Mouse (Mus musculus) megakaryocyte, embryonic 14.5 days (primary cell): Measurements from ENCODE around the gene 5730596B20Rik. TPM values are rescaled to one million over a fixed set of nuclear protein-coding genes. Genes with fewer than 3 reads are reported as not detected.
A peak's percentile ranks its signal among the peaks of the same experiment; 100 is the strongest.

Source experiments
- H3K27me3 ChIP-seq: replicated peaks from 2 replicates; pipeline ENCODE3; 2012; ENCODE audit warnings: inconsistent platforms
- H3K36me3 ChIP-seq: replicated peaks from 2 replicates; pipeline ENCODE3; 2012; ENCODE audit warnings: low read length, inconsistent platforms, mixed read lengths
- H3K4me1 ChIP-seq: 2 replicates; pipeline ENCODE4 v1.6.1; 2012; ENCODE audit warnings: inconsistent platforms
- H3K4me3 ChIP-seq: replicated peaks from 2 replicates; pipeline ENCODE3; 2012; ENCODE audit warnings: moderate library complexity, mild to moderate bottlenecking, inconsistent platforms
- H3K9me3 ChIP-seq: 2 replicates; pipeline ENCODE4 v1.6.1; 2012; ENCODE audit warnings: inconsistent platforms
- FLI1 ChIP-seq: IDR thresholded peaks from 2 replicates; pipeline ENCODE4 v1.6.1; 2012; ENCODE audit warnings: low read length, inconsistent platforms, mixed read lengths
- GATA1 ChIP-seq: IDR thresholded peaks from 3 replicates; pipeline ENCODE4 v1.6.1; 2012; ENCODE audit warnings: mixed read lengths, low read length, inconsistent platforms, borderline replicate concordance
- polyA plus RNA-seq: library from polyadenylated mRNA; stranded (reverse); fragments of >175 nt; gene quantifications from 2 replicates; pipeline ENCODE4 v1.2.3, GENCODE M21; 2012; ENCODE audit warnings: low replicate concordance; ENCODE audit not compliant: insufficient read depth

5730596B20Rik gene
- polyA plus RNA-seq, 1 experiment: not detected

DNA sequence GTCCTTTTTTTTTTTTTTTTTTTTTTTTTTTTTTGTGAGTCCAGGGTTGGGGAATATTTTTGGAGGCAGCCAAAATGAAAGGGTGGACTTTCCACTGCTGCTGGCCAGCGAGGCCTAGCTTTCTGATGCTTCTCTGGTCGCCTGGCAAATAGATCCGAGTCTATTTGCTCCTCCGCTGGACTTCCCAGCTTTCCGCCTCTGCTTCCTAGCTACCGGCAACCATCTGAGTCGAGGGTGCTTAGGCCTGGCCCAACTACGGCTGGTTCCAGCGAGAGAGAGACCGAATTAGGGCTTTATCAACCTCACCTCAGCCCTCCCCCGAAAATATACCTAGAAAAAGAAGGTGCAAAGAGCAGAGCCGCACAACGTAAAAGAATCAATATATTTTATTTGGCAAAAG lies 45.4 kb downstream of the 5730596B20Rik start:
- Histone ChIP-seq H3K4me1 (peaks cover 73% of the 10 kb centered on the region), H3K36me3 (no peaks in the 10 kb centered on the region), H3K27me3 (peaks cover 95% of the 10 kb centered on the region), H3K9me3 (no peaks in the 10 kb centered on the region), H3K4me3 (peak overlapping the region; percentile 38)
- TF ChIP-seq FLI1: no peak
- TF ChIP-seq GATA1: no peak

GRCm38 (mm10) chr6:52223939-52224760 lies 46.9 kb downstream of the 5730596B20Rik start:
- Histone ChIP-seq H3K36me3 (no peaks in the 10 kb centered on the region), H3K4me3 (peak overlapping the region; percentile 91), H3K27me3 (peaks cover 94% of the 10 kb centered on the region), H3K4me1 (peaks cover 72% of the 10 kb centered on the region), H3K9me3 (no peaks in the 10 kb centered on the region)
- TF ChIP-seq FLI1: no peak
- TF ChIP-seq GATA1: no peak

- TF ChIP-seq GATA1 (no peak), FLI1 (no peak)
- H3K9me3 ChIP-seq: no peaks in the 10 kb centered on the region
- peaks cover 76% of the 10 kb centered on the region for H3K4me1 ChIP-seq
- H3K27me3 ChIP-seq: peaks cover 93% of the 10 kb centered on the region
- H3K36me3 ChIP-seq: no peaks in the 10 kb centered on the region
- H3K4me3 ChIP-seq: peak overlapping the region; percentile 91
These were observed 47.8 kb downstream of the 5730596B20Rik start for GRCm38 (mm10) chr6:52224895-52225611.

DNA sequence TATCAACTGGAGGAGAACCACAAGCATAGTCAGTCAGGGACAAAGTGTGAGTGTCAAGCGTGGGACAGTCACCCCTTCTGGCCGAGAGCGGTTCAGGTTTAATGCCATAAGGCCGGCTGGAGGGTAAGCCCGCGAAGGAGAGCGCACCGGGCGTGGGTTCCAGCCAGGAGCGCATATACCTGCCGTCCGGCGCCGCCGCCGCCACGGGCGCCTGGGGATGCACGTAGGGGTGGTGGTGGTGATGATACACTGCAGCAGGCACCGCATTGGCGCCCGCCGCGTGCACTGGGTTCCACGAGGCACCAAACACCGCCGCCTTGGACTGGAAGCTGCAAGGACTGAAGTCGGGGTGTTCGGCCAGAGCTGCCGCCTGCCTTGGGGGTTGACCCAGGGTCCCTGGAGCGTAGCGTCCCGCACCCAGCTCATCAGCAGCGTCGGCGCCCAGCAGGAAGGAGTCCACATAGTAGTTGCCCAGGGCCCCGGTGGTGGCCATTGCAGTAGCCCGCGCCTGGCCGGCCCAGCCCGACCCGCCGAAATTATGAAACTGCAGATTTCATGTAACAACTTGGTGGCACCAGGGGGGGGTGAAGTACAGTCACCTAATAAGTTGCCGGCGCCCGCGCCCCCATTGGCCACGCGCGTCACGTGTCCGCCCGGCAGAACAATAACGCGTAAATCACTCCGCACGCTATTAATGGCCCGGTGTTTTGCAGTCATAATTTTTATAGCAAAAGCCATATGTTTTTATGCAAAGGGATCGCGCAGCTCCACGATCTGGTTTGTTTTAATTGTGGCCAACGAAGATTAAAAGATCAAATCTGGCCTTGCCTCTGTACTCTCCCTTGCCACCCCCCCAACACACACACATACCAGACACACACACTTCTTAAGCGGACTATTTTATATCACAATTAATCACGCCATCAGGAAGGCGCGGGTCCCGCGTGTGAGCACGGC lies 48.6 kb downstream of the 5730596B20Rik start:
- no peak for TF ChIP-seq FLI1
- no peak for TF ChIP-seq GATA1
- H3K36me3 ChIP-seq: no peaks in the 10 kb centered on the region
- H3K9me3 ChIP-seq: no peaks in the 10 kb centered on the region
- H3K4me3 ChIP-seq: peak overlapping the region; percentile 91
- H3K4me1 ChIP-seq: peaks cover 76% of the 10 kb centered on the region
- H3K27me3 ChIP-seq: peaks cover 93% of the 10 kb centered on the region

- TF ChIP-seq GATA1 (no peak), FLI1 (no peak)
- H3K4me1 ChIP-seq: peaks cover 69% of the 10 kb centered on the region
- H3K9me3 ChIP-seq: no peaks in the 10 kb centered on the region
- H3K36me3 ChIP-seq: no peaks in the 10 kb centered on the region
- H3K4me3 ChIP-seq: peak overlapping the region; percentile 91
- peaks cover 93% of the 10 kb centered on the region for H3K27me3 ChIP-seq
These were observed 49.4 kb downstream of the 5730596B20Rik start for GRCm38 (mm10) chr6:52226569-52227257.

- H3K4me1 ChIP-seq: peaks cover 69% of the 10 kb centered on the region
- peak overlapping the region; percentile 53 for H3K4me3 ChIP-seq
- TF ChIP-seq FLI1 (no peak), GATA1 (no peak)
- H3K9me3 ChIP-seq: no peaks in the 10 kb centered on the region
- no peaks in the 10 kb centered on the region for H3K36me3 ChIP-seq
- peaks cover 93% of the 10 kb centered on the region for H3K27me3 ChIP-seq
These were observed 50.3 kb downstream of the 5730596B20Rik start for GRCm38 (mm10) chr6:52227470-52228222.

DNA sequence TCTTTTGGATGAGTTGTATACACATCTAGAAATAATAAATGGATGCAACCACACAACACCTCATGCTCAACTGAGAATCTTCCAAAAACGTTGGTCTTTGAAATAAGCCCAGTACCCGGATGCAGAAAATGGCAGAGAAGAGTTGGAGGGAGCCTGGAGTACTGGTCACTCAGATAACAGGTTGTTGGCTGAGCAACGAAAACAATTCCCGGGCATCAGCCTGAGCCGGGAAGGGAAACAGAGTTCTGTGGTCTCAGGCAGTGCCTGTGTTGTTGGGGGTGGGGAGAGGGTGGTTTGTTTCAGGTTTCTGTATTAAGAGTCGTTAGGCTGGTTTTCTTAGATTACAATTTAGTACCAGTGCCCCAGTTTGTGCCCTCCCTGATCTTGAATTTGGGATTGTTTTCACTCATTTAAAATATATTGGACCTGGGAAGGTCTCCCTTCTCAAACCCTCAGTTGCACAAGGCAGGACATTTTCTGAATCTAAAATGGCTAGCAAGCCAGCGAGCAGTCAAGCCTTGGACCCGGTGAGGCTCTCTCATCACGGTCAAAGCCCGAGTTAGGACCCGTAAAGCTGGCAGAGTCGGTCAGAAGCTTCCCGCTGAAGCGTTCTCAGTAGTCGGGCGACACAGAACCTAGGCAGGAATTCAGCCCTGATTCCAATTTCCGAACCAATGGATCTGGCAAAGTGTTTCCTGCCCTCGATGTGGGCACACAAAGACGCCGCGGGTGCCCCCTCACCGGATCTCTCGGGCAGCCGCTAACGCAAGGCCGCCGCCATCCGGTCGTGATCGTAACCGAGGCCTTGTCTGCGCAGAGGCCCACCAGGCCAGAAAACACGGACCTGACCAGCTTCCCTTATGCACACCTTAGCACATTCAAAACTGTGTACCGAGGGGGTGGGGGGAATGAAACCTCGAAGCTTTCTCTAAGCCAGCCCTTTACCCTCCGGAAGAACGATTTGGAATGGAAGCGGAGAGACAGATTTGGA lies 51.5 kb downstream of the 5730596B20Rik start:
- no peaks in the 10 kb centered on the region for H3K9me3 ChIP-seq
- H3K4me3 ChIP-seq: peak overlapping the region; percentile 90
- peaks cover 96% of the 10 kb centered on the region for H3K27me3 ChIP-seq
- no peak for TF ChIP-seq FLI1
- no peak for TF ChIP-seq GATA1
- peaks cover 78% of the 10 kb centered on the region for H3K4me1 ChIP-seq
- no peaks in the 10 kb centered on the region for H3K36me3 ChIP-seq
